Mouse (Mus musculus): ENCODE measurements around the gene Ing2. TPM values are rescaled to one million over a fixed set of nuclear protein-coding genes. Genes with fewer than 3 reads are reported as not detected.
A peak's percentile ranks its signal among the peaks of the same experiment; 100 is the strongest.

Ing2 gene
- polyA plus RNA-seq, 1 experiment from 2014 or later: 10.9 TPM

- WGBS: 79% methylated on average over 4 of the region's 4 CpGs
- peaks cover 6% of the 10 kb centered on the region; the same call in 1 of the 2 replicates for H3K36me3 ChIP-seq (ENCODE audit: control insufficient read depth, insufficient read depth, low read length)
- H3K4me3 ChIP-seq (ENCODE audit: low read length): no peak overlapping the region
- H3K9ac ChIP-seq (ENCODE audit: low read length): no peak overlapping the region
- H3K27me3 ChIP-seq (ENCODE audit: control insufficient read depth, insufficient read depth, low read depth, low read length): no peaks in the 10 kb centered on the region
- no peak overlapping the region for H3K27ac ChIP-seq (ENCODE audit: low read length)
- no peaks in the 10 kb centered on the region for H3K9me3 ChIP-seq (ENCODE audit: control insufficient read depth, low read length)
- peaks cover 3% of the 10 kb centered on the region; the same call in 1 of the 2 replicates for H3K4me1 ChIP-seq (replicated peaks; ENCODE audit: control insufficient read depth, insufficient read depth, low read length)
- H3K4me2 ChIP-seq (ENCODE audit: low read depth, low read length): no peak overlapping the region
- no peak for ATAC-seq (ENCODE audit: low read depth)
These were observed 5.0 kb upstream of the Ing2 start for GRCm38 (mm10) chr8:47680306-47680705.

GRCm38 (mm10) chr8:47679603-47680002, 4.2 kb upstream of the Ing2 start:
- H3K9ac ChIP-seq (ENCODE audit: low read length): no peak overlapping the region
- H3K36me3 ChIP-seq (ENCODE audit: control insufficient read depth, insufficient read depth, low read length): peaks cover 6% of the 10 kb centered on the region; the same call in 1 of the 2 replicates
- H3K27me3 ChIP-seq (ENCODE audit: control insufficient read depth, insufficient read depth, low read depth, low read length): no peaks in the 10 kb centered on the region
- no peak overlapping the region for H3K4me3 ChIP-seq (ENCODE audit: low read length)
- no peak for ATAC-seq (ENCODE audit: low read depth)
- no peak overlapping the region for H3K27ac ChIP-seq (ENCODE audit: low read length)
- no peaks in the 10 kb centered on the region for H3K9me3 ChIP-seq (ENCODE audit: control insufficient read depth, low read length)
- 66% methylated on average over 1 of the region's 1 CpGs for WGBS
- peaks cover 3% of the 10 kb centered on the region; the same call in 1 of the 2 replicates for H3K4me1 ChIP-seq (replicated peaks; ENCODE audit: control insufficient read depth, insufficient read depth, low read length)
- H3K4me2 ChIP-seq (ENCODE audit: low read depth, low read length): no peak overlapping the region

GRCm38 (mm10) chr8:47676631-47677030, 1.3 kb upstream of the Ing2 start:
- 0 out of 2 replicates have a peak, but pooled peaks cover 2% of the 10 kb centered on the region for H3K36me3 ChIP-seq (ENCODE audit: control insufficient read depth, insufficient read depth, low read length)
- H3K9me3 ChIP-seq (ENCODE audit: control insufficient read depth, low read length): no peaks in the 10 kb centered on the region
- 47% methylated on average over 2 of the region's 2 CpGs for WGBS
- ATAC-seq (ENCODE audit: low read depth): no peak
- H3K27ac ChIP-seq (ENCODE audit: low read length): no peak overlapping the region
- peak overlapping the region; percentile 66 for H3K4me2 ChIP-seq (ENCODE audit: low read depth, low read length)
- no peak overlapping the region for H3K9ac ChIP-seq (ENCODE audit: low read length)
- peaks cover 6% of the 10 kb centered on the region; the same call in 1 of the 2 replicates for H3K4me1 ChIP-seq (replicated peaks; ENCODE audit: control insufficient read depth, insufficient read depth, low read length)
- peak overlapping the region; percentile 95; the same call in 1 of the 2 replicates for H3K4me3 ChIP-seq (ENCODE audit: low read length)
- H3K27me3 ChIP-seq (ENCODE audit: control insufficient read depth, insufficient read depth, low read depth, low read length): no peaks in the 10 kb centered on the region

GRCm38 (mm10) chr8:47676224-47676623, 868 bp upstream of the Ing2 start:
- H3K9ac ChIP-seq (ENCODE audit: low read length): peak overlapping the region; percentile 98
- H3K4me3 ChIP-seq (ENCODE audit: low read length): peak overlapping the region; percentile 95
- ATAC-seq (ENCODE audit: low read depth): no peak
- 2% methylated on average over 15 of the region's 15 CpGs for WGBS
- H3K27ac ChIP-seq (ENCODE audit: low read length): peak overlapping the region; percentile 32; the same call in 1 of the 2 replicates
- no peaks in the 10 kb centered on the region for H3K9me3 ChIP-seq (ENCODE audit: control insufficient read depth, low read length)
- H3K36me3 ChIP-seq (ENCODE audit: control insufficient read depth, insufficient read depth, low read length): 0 out of 2 replicates have a peak, but pooled peaks cover 2% of the 10 kb centered on the region
- H3K27me3 ChIP-seq (ENCODE audit: control insufficient read depth, insufficient read depth, low read depth, low read length): no peaks in the 10 kb centered on the region
- H3K4me2 ChIP-seq (ENCODE audit: low read depth, low read length): peak overlapping the region; percentile 66
- peaks cover 6% of the 10 kb centered on the region; the same call in 1 of the 2 replicates for H3K4me1 ChIP-seq (replicated peaks; ENCODE audit: control insufficient read depth, insufficient read depth, low read length)

DNA sequence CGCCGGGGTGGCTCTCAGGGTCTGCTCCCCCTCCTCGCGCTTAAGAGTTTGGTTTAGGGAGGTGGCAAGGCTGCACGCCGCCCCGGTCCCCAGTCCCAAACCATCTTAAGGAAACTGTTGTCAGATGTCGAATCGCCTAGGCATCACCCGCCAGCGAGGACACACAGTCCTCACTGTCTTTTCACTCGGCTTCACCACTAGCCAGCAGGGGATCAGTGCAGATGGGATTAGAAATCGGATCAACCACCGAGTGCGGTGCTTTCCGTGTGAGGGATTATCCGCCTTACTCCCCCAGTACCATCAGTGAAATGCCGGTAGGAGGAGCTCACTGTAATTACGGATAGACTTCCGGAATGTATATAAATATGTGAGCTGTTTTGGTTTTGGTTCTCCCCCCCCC, 430 bp upstream of the Ing2 start:
- Histone ChIP-seq H3K27ac (ENCODE audit: low read length) (peak overlapping the region; percentile 99), H3K36me3 (ENCODE audit: control insufficient read depth, insufficient read depth, low read length) (0 out of 2 replicates have a peak, but pooled peaks cover 2% of the 10 kb centered on the region), H3K9me3 (ENCODE audit: control insufficient read depth, low read length) (no peaks in the 10 kb centered on the region), H3K9ac (ENCODE audit: low read length) (peak overlapping the region; percentile 98), H3K4me2 (ENCODE audit: low read depth, low read length) (peak overlapping the region; percentile 66), H3K4me3 (ENCODE audit: low read length) (peak overlapping the region; percentile 95), H3K27me3 (ENCODE audit: control insufficient read depth, insufficient read depth, low read depth, low read length) (no peaks in the 10 kb centered on the region), H3K4me1 (replicated peaks; ENCODE audit: control insufficient read depth, insufficient read depth, low read length) (peaks cover 6% of the 10 kb centered on the region; the same call in 1 of the 2 replicates)
- under 1% methylated on average over 20 of the region's 20 CpGs for WGBS
- ATAC-seq (ENCODE audit: low read depth): peak; percentile 0; the same call in 1 of the 2 replicates

- 0 out of 2 replicates have a peak, but pooled peaks cover 2% of the 10 kb centered on the region for H3K36me3 ChIP-seq (ENCODE audit: control insufficient read depth, insufficient read depth, low read length)
- no peaks in the 10 kb centered on the region for H3K27me3 ChIP-seq (ENCODE audit: control insufficient read depth, insufficient read depth, low read depth, low read length)
- 1% methylated on average over 58 of the region's 59 CpGs for WGBS
- H3K4me3 ChIP-seq (ENCODE audit: low read length): peak overlapping the region; percentile 95
- peaks cover 6% of the 10 kb centered on the region; the same call in 1 of the 2 replicates for H3K4me1 ChIP-seq (replicated peaks; ENCODE audit: control insufficient read depth, insufficient read depth, low read length)
- peak; percentile 3 for ATAC-seq (ENCODE audit: low read depth)
- peak overlapping the region; percentile 96 for H3K27ac ChIP-seq (ENCODE audit: low read length)
- H3K4me2 ChIP-seq (ENCODE audit: low read depth, low read length): peak overlapping the region; percentile 63
- H3K9ac ChIP-seq (ENCODE audit: low read length): peak overlapping the region; percentile 93
- no peaks in the 10 kb centered on the region for H3K9me3 ChIP-seq (ENCODE audit: control insufficient read depth, low read length)
These were observed 1.1 kb downstream of the Ing2 start for GRCm38 (mm10) chr8:47674140-47674776.

GRCm38 (mm10) chr8:47673317-47674139, 1.8 kb downstream of the Ing2 start:
- Histone ChIP-seq H3K9ac (ENCODE audit: low read length) (peak overlapping the region; percentile 93), H3K4me1 (replicated peaks; ENCODE audit: control insufficient read depth, insufficient read depth, low read length) (peaks cover 6% of the 10 kb centered on the region; the same call in 1 of the 2 replicates), H3K36me3 (ENCODE audit: control insufficient read depth, insufficient read depth, low read length) (no peaks in the 10 kb centered on the region), H3K9me3 (ENCODE audit: control insufficient read depth, low read length) (no peaks in the 10 kb centered on the region), H3K27ac (ENCODE audit: low read length) (peak overlapping the region; percentile 96), H3K27me3 (ENCODE audit: control insufficient read depth, insufficient read depth, low read depth, low read length) (no peaks in the 10 kb centered on the region), H3K4me2 (ENCODE audit: low read depth, low read length) (peak overlapping the region; percentile 63), H3K4me3 (ENCODE audit: low read length) (peak overlapping the region; percentile 95)
- ATAC-seq (ENCODE audit: low read depth): peak; percentile 68
- under 1% methylated on average over 39 of the region's 53 CpGs for whole genome bisulfite sequencing

GRCm38 (mm10) chr8:47664231-47664785, 11.0 kb downstream of the Ing2 start:
- Histone ChIP-seq H3K27me3 (ENCODE audit: control insufficient read depth, insufficient read depth, low read depth, low read length) (no peaks in the 10 kb centered on the region), H3K9me3 (ENCODE audit: control insufficient read depth, low read length) (no peaks in the 10 kb centered on the region), H3K9ac (ENCODE audit: low read length) (no peak overlapping the region), H3K4me3 (ENCODE audit: low read length) (no peak overlapping the region), H3K4me1 (replicated peaks; ENCODE audit: control insufficient read depth, insufficient read depth, low read length) (no peaks in the 10 kb centered on the region), H3K4me2 (ENCODE audit: low read depth, low read length) (no peak overlapping the region), H3K27ac (ENCODE audit: low read length) (no peak overlapping the region), H3K36me3 (ENCODE audit: control insufficient read depth, insufficient read depth, low read length) (peaks cover 3% of the 10 kb centered on the region; the same call in 1 of the 2 replicates)
- no peak for ATAC-seq (ENCODE audit: low read depth)
- WGBS: 80% methylated on average over 8 of the region's 8 CpGs
